Mouse (Mus musculus): ENCODE results near the gene Mllt1. TPM values are rescaled to one million over a fixed set of nuclear protein-coding genes. Genes with fewer than 3 reads are reported as not detected.

Mllt1 gene
- polyA plus RNA-seq, 1 experiment from 2014 or later: 20.4 TPM

DNA sequence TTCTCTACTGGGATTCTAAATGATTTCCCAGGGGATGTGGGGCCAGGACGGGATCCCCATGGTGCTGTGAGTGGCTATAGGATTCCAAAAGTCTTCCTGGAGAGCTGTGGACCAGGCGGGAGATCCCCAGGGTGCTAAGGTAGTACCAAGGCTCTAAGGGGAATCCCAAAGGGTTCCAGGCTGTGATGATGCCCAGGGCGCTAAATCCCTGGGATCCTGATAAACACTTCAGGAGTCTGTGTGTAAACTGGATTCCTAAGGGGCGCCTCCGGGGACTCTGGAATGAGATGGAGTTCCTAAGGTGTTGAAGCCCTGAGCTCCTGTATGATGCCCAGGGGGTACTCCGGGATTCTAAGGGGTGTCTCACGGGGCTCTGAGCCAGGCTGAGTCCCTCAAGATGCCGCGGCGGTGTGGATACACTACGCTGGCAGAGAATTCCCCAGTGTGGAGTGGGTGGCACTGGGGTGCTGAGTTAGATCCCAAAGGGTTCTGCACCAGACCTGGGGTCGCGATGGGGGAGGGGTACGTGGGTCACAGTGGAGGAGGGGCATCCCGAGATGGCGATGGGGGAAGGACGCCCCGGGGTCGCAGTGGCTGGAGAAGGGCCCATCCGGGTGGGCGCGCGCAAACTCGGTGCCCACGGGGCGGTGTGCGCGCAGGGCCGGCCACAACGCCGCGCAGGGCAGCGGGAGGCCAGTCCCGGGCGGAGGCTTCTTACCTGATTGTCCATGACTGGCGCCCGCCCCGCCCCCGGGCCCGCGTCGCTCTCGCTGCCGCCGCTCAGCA is 477 bp downstream of the Mllt1 start:
- WGBS: 2% methylated on average over 38 of the region's 45 CpGs
- no peaks in the 10 kb centered on the region for H3K27me3 ChIP-seq (ENCODE audit: control insufficient read depth, insufficient read depth, low read length)

DNA sequence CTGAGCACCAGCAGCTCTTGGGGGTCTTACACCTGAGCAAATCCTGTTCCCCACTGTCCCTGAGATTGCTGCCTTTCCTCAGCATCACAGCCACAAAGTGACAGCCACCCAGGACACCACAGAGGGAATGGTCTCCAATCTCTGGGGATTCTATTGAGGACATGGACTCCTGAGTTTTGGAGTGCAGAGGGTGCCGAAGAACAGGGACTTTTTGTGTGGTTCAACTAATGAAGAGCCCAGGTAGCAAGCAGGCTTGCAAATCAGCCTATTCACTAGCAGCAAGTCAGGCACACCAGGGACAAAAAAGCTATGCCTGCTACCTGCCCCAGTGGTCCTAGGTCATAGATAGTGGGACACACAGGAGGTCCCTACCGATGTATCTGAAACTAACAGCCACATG is 1.8 kb downstream of the Mllt1 start:
- no peak for ATAC-seq (ENCODE audit: insufficient number of reproducible peaks, insufficient read depth, low FRiP score, low read depth)
- no peak overlapping the region for H3K4me2 ChIP-seq (ENCODE audit: low read length)
- no peaks in the 10 kb centered on the region for H3K27me3 ChIP-seq (ENCODE audit: control insufficient read depth, insufficient read depth, low read length)
- no peak overlapping the region for H3K4me3 ChIP-seq (ENCODE audit: control insufficient read depth in 1 of 2, insufficient read depth in 1 of 2, low read depth in 1 of 2, low read length in 2 of 2)
- H3K9me3 ChIP-seq (ENCODE audit: control insufficient read depth, low read length): 0 out of 2 replicates have a peak, but pooled peaks cover 3% of the 10 kb centered on the region
- H3K27ac ChIP-seq (replicated peaks in 1 of 2; ENCODE audit: control insufficient read depth in 1 of 2, insufficient read depth in 1 of 2, low read depth in 2 of 2, low read length in 2 of 2): no peak overlapping the region
- 93% methylated on average over 2 of the region's 2 CpGs for WGBS
- H3K9ac ChIP-seq (ENCODE audit: low read length): no peak overlapping the region
- 0 out of 2 replicates have a peak, but pooled peaks cover 4% of the 10 kb centered on the region for H3K36me3 ChIP-seq (ENCODE audit: control insufficient read depth, insufficient read depth, low read length)
- H3K4me1 ChIP-seq (ENCODE audit: control insufficient read depth in 2 of 2, insufficient read depth in 2 of 2, low read length in 2 of 2): peaks cover 17 to 34% of the 10 kb centered on the region in 2 experiments

More for the DNA sequence above, 477 bp downstream of the Mllt1 start:
- Histone ChIP-seq H3K36me3 (ENCODE audit: control insufficient read depth, insufficient read depth, low read length) (0 out of 2 replicates have a peak, but pooled peaks cover 4% of the 10 kb centered on the region), H3K9ac (ENCODE audit: low read length) (peak overlapping the region; percentile 96), H3K4me1 (ENCODE audit: control insufficient read depth in 2 of 2, insufficient read depth in 2 of 2, low read length in 2 of 2) (peaks cover 10 to 21% of the 10 kb centered on the region in 2 experiments; a peak in 3 of 4 replicates), H3K4me2 (ENCODE audit: low read length) (peak overlapping the region; percentile 80), H3K9me3 (ENCODE audit: control insufficient read depth, low read length) (0 out of 2 replicates have a peak, but pooled peaks cover 3% of the 10 kb centered on the region), H3K27ac (replicated peaks in 1 of 2; ENCODE audit: control insufficient read depth in 1 of 2, insufficient read depth in 1 of 2, low read depth in 2 of 2, low read length in 2 of 2) (peak overlapping the region in 1 of 2 experiments; percentile 74; a peak in 2 of 4 replicates), H3K4me3 (ENCODE audit: control insufficient read depth in 1 of 2, insufficient read depth in 1 of 2, low read depth in 1 of 2, low read length in 2 of 2) (peak overlapping the region; percentile 76 to 89)
- ATAC-seq (ENCODE audit: insufficient number of reproducible peaks, insufficient read depth, low FRiP score, low read depth): peak; percentile 55

DNA sequence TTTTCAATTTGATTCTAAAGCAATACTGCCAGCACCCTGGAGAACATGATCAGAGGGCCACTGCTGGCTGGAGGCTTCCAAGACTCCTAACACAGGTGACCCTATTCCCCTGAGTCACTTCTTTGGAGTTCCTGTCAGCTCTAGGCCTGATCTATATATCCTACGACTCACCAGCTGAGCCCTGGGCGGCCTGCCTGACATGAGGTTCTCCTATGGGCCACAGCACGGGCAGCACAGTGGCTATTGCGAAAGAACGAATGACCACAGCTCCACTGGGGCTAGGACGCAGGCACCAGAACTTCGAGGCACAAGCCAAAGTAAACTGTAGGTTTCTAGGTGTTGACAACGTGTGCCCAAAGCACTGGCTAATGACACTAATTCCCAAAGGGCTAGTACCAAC is 5.2 kb downstream of the Mllt1 start:
- no peak overlapping the region for H3K27ac ChIP-seq (replicated peaks in 1 of 2; ENCODE audit: control insufficient read depth in 1 of 2, insufficient read depth in 1 of 2, low read depth in 2 of 2, low read length in 2 of 2)
- no peaks in the 10 kb centered on the region for H3K9me3 ChIP-seq (ENCODE audit: control insufficient read depth, low read length)
- peaks cover 16 to 35% of the 10 kb centered on the region in 2 experiments for H3K4me1 ChIP-seq (ENCODE audit: control insufficient read depth in 2 of 2, insufficient read depth in 2 of 2, low read length in 2 of 2)
- H3K4me3 ChIP-seq (ENCODE audit: control insufficient read depth in 1 of 2, insufficient read depth in 1 of 2, low read depth in 1 of 2, low read length in 2 of 2): no peak overlapping the region
- no peaks in the 10 kb centered on the region for H3K27me3 ChIP-seq (ENCODE audit: control insufficient read depth, insufficient read depth, low read length)
- H3K4me2 ChIP-seq (ENCODE audit: low read length): no peak overlapping the region
- no peak overlapping the region for H3K9ac ChIP-seq (ENCODE audit: low read length)
- WGBS: 81% methylated on average over 8 of the region's 8 CpGs
- H3K36me3 ChIP-seq (ENCODE audit: control insufficient read depth, insufficient read depth, low read length): peaks cover 15% of the 10 kb centered on the region
- no peak for ATAC-seq (ENCODE audit: insufficient number of reproducible peaks, insufficient read depth, low FRiP score, low read depth)

DNA sequence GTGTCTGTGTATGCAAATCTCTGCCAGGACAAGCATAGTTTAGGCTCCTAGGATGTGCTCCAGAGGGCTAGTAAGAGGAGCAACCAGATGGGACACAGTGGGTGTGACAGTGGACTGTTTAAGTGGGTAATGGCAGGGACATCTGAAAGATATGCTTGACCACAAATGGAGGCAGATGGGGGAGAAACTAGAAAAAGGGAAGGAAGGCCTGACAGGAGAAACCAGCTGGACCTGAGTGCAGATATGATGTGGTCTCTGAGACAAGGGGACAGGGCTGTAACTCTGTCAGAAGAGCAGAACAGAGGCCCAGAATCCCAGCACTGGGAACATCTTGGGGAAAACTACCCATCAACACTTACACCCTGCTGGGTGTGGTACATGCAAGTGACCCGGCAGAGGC is 5.7 kb downstream of the Mllt1 start:
- peaks cover 15 to 34% of the 10 kb centered on the region in 2 experiments for H3K4me1 ChIP-seq (ENCODE audit: control insufficient read depth in 2 of 2, insufficient read depth in 2 of 2, low read length in 2 of 2)
- WGBS: 71% methylated on average over 1 of the region's 1 CpGs
- H3K9ac ChIP-seq (ENCODE audit: low read length): no peak overlapping the region
- H3K9me3 ChIP-seq (ENCODE audit: control insufficient read depth, low read length): no peaks in the 10 kb centered on the region
- H3K27ac ChIP-seq (replicated peaks in 1 of 2; ENCODE audit: control insufficient read depth in 1 of 2, insufficient read depth in 1 of 2, low read depth in 2 of 2, low read length in 2 of 2): peak overlapping the region; percentile 5 to 45; a peak in 3 of 4 replicates
- H3K4me2 ChIP-seq (ENCODE audit: low read length): no peak overlapping the region
- H3K27me3 ChIP-seq (ENCODE audit: control insufficient read depth, insufficient read depth, low read length): no peaks in the 10 kb centered on the region
- ATAC-seq (ENCODE audit: insufficient number of reproducible peaks, insufficient read depth, low FRiP score, low read depth): no peak
- H3K36me3 ChIP-seq (ENCODE audit: control insufficient read depth, insufficient read depth, low read length): peaks cover 20% of the 10 kb centered on the region
- H3K4me3 ChIP-seq (ENCODE audit: control insufficient read depth in 1 of 2, insufficient read depth in 1 of 2, low read depth in 1 of 2, low read length in 2 of 2): no peak overlapping the region

DNA sequence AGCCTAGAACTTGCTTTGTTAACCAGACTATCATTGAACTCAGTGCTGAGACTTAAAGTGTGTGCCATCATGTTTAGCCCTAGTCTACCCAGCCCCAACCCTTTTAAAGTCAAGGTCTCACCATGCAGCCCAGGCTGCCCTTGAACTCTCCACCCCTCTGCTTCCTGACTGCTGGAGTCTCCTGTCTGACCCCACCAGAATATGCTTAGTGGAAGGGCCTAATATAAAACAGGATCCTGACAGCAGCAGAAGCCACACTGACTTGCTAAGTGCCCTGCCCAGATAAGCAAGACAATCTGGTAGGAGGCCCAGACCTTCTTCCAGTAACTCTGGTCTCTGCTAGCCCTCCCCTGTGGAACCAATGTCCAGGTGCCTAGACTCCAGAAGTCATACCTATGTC is 6.1 kb downstream of the Mllt1 start:
- Histone ChIP-seq H3K36me3 (ENCODE audit: control insufficient read depth, insufficient read depth, low read length) (peaks cover 21% of the 10 kb centered on the region), H3K4me1 (ENCODE audit: control insufficient read depth in 2 of 2, insufficient read depth in 2 of 2, low read length in 2 of 2) (peaks cover 12 to 30% of the 10 kb centered on the region in 2 experiments), H3K4me2 (ENCODE audit: low read length) (no peak overlapping the region), H3K9me3 (ENCODE audit: control insufficient read depth, low read length) (no peaks in the 10 kb centered on the region), H3K27me3 (ENCODE audit: control insufficient read depth, insufficient read depth, low read length) (no peaks in the 10 kb centered on the region), H3K4me3 (ENCODE audit: control insufficient read depth in 1 of 2, insufficient read depth in 1 of 2, low read depth in 1 of 2, low read length in 2 of 2) (no peak overlapping the region), H3K9ac (ENCODE audit: low read length) (no peak overlapping the region), H3K27ac (replicated peaks in 1 of 2; ENCODE audit: control insufficient read depth in 1 of 2, insufficient read depth in 1 of 2, low read depth in 2 of 2, low read length in 2 of 2) (peak overlapping the region; percentile 5 to 45; a peak in 3 of 4 replicates)
- ATAC-seq (ENCODE audit: insufficient number of reproducible peaks, insufficient read depth, low FRiP score, low read depth): no peak

DNA sequence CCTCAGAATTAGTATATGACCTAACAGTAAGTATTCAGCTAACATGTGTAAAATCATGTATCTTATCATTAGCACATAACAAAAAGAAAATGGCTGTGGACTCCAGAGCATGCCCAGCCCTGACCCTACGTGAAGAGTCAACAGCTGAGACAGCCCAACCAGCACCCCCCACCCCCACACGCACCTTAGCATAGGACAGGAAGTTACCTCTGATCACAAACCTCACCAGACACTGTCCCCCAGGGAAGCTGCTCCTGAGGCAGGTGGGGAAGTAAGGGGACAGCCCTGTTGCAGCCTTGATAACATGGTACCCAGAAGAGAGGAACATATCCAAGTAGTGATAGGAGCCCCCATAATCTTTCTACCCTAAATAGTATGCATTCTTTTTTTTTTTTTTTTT is 9.2 kb downstream of the Mllt1 start:
- Histone ChIP-seq H3K4me3 (ENCODE audit: control insufficient read depth in 1 of 2, insufficient read depth in 1 of 2, low read depth in 1 of 2, low read length in 2 of 2) (no peak overlapping the region), H3K27me3 (ENCODE audit: control insufficient read depth, insufficient read depth, low read length) (no peaks in the 10 kb centered on the region), H3K9me3 (ENCODE audit: control insufficient read depth, low read length) (no peaks in the 10 kb centered on the region), H3K9ac (ENCODE audit: low read length) (no peak overlapping the region), H3K36me3 (ENCODE audit: control insufficient read depth, insufficient read depth, low read length) (peaks cover 36% of the 10 kb centered on the region), H3K4me1 (ENCODE audit: control insufficient read depth in 2 of 2, insufficient read depth in 2 of 2, low read length in 2 of 2) (peaks cover 9 to 15% of the 10 kb centered on the region in 2 experiments), H3K4me2 (ENCODE audit: low read length) (no peak overlapping the region), H3K27ac (replicated peaks in 1 of 2; ENCODE audit: control insufficient read depth in 1 of 2, insufficient read depth in 1 of 2, low read depth in 2 of 2, low read length in 2 of 2) (no peak overlapping the region)
- WGBS: 88% methylated on average over 2 of the region's 2 CpGs
- no peak for ATAC-seq (ENCODE audit: insufficient number of reproducible peaks, insufficient read depth, low FRiP score, low read depth)

DNA sequence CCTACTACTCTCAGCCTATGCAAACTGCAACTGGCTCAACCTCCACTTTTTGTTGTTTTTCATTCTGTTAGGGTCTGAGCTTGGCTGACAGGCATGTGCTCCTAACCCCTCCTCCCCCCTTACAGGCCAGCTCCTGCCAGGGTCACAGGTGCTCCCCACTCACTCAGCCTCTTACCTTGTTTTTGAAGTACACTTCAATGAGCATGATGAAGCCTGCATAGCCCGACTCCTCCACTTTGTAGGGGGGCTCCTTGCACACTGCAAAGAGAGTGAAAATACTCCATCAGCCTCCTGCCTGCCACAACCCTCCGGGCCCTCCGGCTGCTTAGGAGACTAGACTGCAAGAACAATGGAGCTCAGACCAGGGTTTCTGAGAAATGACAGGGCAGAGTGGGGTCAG is 15.5 kb downstream of the Mllt1 start:
- H3K36me3 ChIP-seq (ENCODE audit: control insufficient read depth, insufficient read depth, low read length): peaks cover 69% of the 10 kb centered on the region
- 80% methylated on average over 3 of the region's 3 CpGs for WGBS
- H3K9ac ChIP-seq (ENCODE audit: low read length): no peak overlapping the region
- H3K9me3 ChIP-seq (ENCODE audit: control insufficient read depth, low read length): no peaks in the 10 kb centered on the region
- H3K4me1 ChIP-seq (ENCODE audit: control insufficient read depth in 2 of 2, insufficient read depth in 2 of 2, low read length in 2 of 2): peaks cover 0 to 3% of the 10 kb centered on the region in 2 experiments; a peak in 2 of 4 replicates
- ATAC-seq (ENCODE audit: insufficient number of reproducible peaks, insufficient read depth, low FRiP score, low read depth): no peak
- H3K4me2 ChIP-seq (ENCODE audit: low read length): no peak overlapping the region
- no peak overlapping the region for H3K4me3 ChIP-seq (ENCODE audit: control insufficient read depth in 1 of 2, insufficient read depth in 1 of 2, low read depth in 1 of 2, low read length in 2 of 2)
- no peak overlapping the region for H3K27ac ChIP-seq (replicated peaks in 1 of 2; ENCODE audit: control insufficient read depth in 1 of 2, insufficient read depth in 1 of 2, low read depth in 2 of 2, low read length in 2 of 2)
- no peaks in the 10 kb centered on the region for H3K27me3 ChIP-seq (ENCODE audit: control insufficient read depth, insufficient read depth, low read length)

All from heart, embryonic 14.5 days (tissue).